Mouse (Mus musculus) ES-Bruce4 (cell line): ENCODE measurements around the gene Hhipl1. TPM values are rescaled to one million over a fixed set of nuclear protein-coding genes. Genes with fewer than 3 reads are reported as not detected.

Experiments
- H3K27ac ChIP-seq: 2 replicates; pipeline ENCODE4 v1.5.1; 2012; ENCODE audit warnings: low read length, inconsistent platforms; ENCODE audit not compliant: insufficient read depth
- H3K27me3 ChIP-seq: 2 replicates; pipeline ENCODE4 v1.6.1; 2012; ENCODE audit warnings: mild to moderate bottlenecking, low read length, inconsistent platforms; ENCODE audit not compliant: control insufficient read depth, poor library complexity, insufficient read depth, severe bottlenecking
- H3K36me3 ChIP-seq: 2 replicates; pipeline ENCODE4 v1.6.1; 2012; ENCODE audit warnings: inconsistent platforms, mild to moderate bottlenecking, low read length, moderate library complexity; ENCODE audit not compliant: control insufficient read depth, poor library complexity, insufficient read depth, severe bottlenecking
- H3K4me1 ChIP-seq: one replicate; pipeline ENCODE4 v1.8.1; 2011; ENCODE audit warnings: low read length; ENCODE audit not compliant: control insufficient read depth, insufficient read depth
- H3K4me3 ChIP-seq: 2 replicates; pipeline ENCODE4 v1.5.1; 2011; ENCODE audit warnings: low read depth, mild to moderate bottlenecking, low read length
- H3K9ac ChIP-seq: 2 replicates; pipeline ENCODE4 v1.6.1; 2012; ENCODE audit warnings: low read depth, mild to moderate bottlenecking, inconsistent platforms; ENCODE audit not compliant: poor library complexity, severe bottlenecking
- H3K9me3 ChIP-seq: replicated peaks from 2 replicates; pipeline ENCODE4 v1.6.1; 2012; ENCODE audit warnings: mild to moderate bottlenecking, low read length, inconsistent platforms; ENCODE audit not compliant: control insufficient read depth, poor library complexity, insufficient read depth, severe bottlenecking
- CTCF ChIP-seq: IDR thresholded peaks from one replicate; pipeline ENCODE4 v1.8.1; 2011; ENCODE audit warnings: low read depth, low read length
- EP300 ChIP-seq: IDR thresholded peaks from 2 replicates; pipeline ENCODE4 v1.6.1; 2011; ENCODE audit warnings: low read depth, low read length; ENCODE audit not compliant: insufficient read depth
- POLR2A ChIP-seq: IDR thresholded peaks from one replicate; pipeline ENCODE4 v1.8.1; 2011; ENCODE audit warnings: low read length; ENCODE audit not compliant: insufficient read depth
- polyA plus RNA-seq: library from polyadenylated mRNA; stranded (reverse); fragments of >200 nt; gene quantifications from 2 replicates; pipeline ENCODE4 v1.2.4, GENCODE M21; 2011; ENCODE audit warnings: low read depth; ENCODE audit not compliant: missing spikeins, insufficient read depth, insufficient read length

The Hhipl1 gene
- polyA plus RNA-seq, 1 experiment, result 1.1 TPM

DNA sequence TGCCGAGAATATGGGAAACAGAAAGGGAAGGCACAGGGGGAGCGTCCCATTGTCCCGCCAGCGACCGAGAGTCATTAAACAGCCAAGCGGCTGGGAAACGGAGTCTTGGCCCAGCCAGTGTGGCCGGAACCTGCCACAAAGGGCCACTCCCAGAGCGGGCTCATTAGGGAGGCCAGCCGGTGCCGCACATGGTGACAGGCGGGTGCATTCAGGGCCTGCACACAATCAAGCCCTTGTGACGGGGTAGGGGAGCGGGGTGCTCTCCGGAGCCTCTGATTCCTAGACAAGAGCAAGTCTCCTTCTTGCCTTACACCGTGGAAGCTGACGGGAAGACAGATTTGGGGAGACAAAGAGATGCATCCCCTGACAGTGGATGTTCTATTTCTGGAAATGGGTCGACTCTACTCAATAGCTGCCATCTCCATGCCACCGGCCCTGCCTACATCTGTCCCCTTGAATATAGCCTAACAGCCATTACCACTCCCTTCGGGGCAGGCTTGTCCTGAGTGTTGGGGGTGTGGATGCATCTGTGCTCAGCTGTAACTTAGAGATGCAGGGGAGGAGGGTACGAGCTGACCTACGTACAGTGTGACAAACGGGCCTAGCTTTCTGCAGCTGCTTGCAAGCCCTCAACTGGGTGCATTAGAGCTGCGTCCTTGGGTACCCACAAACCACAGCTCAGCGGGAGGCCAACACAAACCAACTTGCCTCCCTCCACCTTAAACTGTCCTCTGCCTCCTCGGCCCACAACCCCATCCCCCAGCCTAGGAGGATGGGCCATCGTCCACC, 40.0 kb upstream of the Hhipl1 start:
- Histone ChIP-seq H3K27me3 (no peaks in the 10 kb centered on the region), H3K9me3 (no peaks in the 10 kb centered on the region), H3K27ac (no peak overlapping the region), H3K36me3 (no peaks in the 10 kb centered on the region; the same call in 1 of the 2 replicates), H3K9ac (no peak overlapping the region), H3K4me3 (no peak overlapping the region), H3K4me1 (peaks cover 5% of the 10 kb centered on the region)
- TF ChIP-seq POLR2A (no peak), CTCF (no peak), EP300 (no peak)

- TF ChIP-seq EP300 (no peak), POLR2A (no peak), CTCF (no peak)
- Histone ChIP-seq H3K9me3 (no peaks in the 10 kb centered on the region), H3K9ac (no peak overlapping the region), H3K27me3 (no peaks in the 10 kb centered on the region), H3K27ac (no peak overlapping the region), H3K4me1 (peaks cover 5% of the 10 kb centered on the region), H3K4me3 (no peak overlapping the region), H3K36me3 (no peaks in the 10 kb centered on the region; the same call in none of the 2 replicates)
These were observed 38.4 kb upstream of the Hhipl1 start for GRCm38 (mm10) chr12:108267653-108268052.

DNA sequence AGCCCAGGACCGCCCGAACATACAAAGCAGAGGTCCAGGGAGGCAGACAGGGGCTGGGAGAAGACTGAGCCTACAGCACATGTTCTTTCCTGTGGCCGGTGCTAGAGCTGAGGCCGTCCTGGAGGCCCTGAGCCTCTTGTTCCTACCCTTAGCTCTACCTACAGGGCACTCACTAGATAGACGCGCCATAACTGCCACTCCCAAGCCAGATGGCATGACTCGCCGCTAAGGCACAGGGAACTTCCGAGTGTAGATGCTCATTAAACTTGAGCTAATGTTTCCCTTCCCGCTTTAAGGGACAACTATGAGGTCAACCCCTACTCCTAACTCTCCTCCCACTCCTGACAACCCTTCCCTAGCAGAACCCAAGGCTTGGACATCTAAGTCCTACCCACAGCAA, 37.1 kb upstream of the Hhipl1 start:
- Histone ChIP-seq H3K27me3 (no peaks in the 10 kb centered on the region), H3K27ac (no peak overlapping the region), H3K9ac (no peak overlapping the region), H3K4me1 (peaks cover 5% of the 10 kb centered on the region), H3K9me3 (no peaks in the 10 kb centered on the region), H3K36me3 (no peaks in the 10 kb centered on the region; the same call in none of the 2 replicates), H3K4me3 (no peak overlapping the region)
- TF ChIP-seq POLR2A (no peak), EP300 (no peak), CTCF (no peak)

DNA sequence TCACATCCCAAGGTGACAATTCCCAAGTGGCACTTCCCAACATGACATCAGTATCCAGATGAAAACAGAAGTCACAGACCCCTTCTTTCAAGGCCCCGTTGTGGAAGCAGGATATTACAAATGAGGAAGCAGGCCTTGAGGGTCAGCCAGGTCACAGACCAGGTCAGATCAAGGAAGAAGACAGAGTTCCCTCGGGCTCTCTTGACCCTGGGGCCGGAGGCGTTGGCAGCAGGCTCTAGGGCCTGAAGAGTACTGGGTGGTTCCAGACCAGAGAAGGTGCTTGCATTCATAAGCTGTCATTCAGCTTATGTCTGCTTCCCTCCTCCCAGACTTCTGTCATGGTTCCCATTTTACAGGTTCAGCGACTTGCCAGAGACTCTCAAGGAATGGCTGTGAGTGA, 36.4 kb upstream of the Hhipl1 start:
- Histone ChIP-seq H3K9me3 (no peaks in the 10 kb centered on the region), H3K4me1 (peaks cover 3% of the 10 kb centered on the region), H3K36me3 (no peaks in the 10 kb centered on the region; the same call in none of the 2 replicates), H3K4me3 (no peak overlapping the region), H3K27me3 (no peaks in the 10 kb centered on the region), H3K27ac (no peak overlapping the region), H3K9ac (no peak overlapping the region)
- TF ChIP-seq CTCF, result no peak
- no peak for TF ChIP-seq POLR2A

GRCm38 (mm10) chr12:108270240-108270919, 35.7 kb upstream of the Hhipl1 start:
- no peak overlapping the region for H3K9ac ChIP-seq
- no peaks in the 10 kb centered on the region for H3K27me3 ChIP-seq
- H3K9me3 ChIP-seq, result no peaks in the 10 kb centered on the region
- H3K4me1 ChIP-seq, result peaks cover 3% of the 10 kb centered on the region
- H3K36me3 ChIP-seq, result no peaks in the 10 kb centered on the region; the same call in none of the 2 replicates
- H3K27ac ChIP-seq, result no peak overlapping the region
- no peak for TF ChIP-seq EP300
- H3K4me3 ChIP-seq, result no peak overlapping the region
